Mouse (Mus musculus): ENCODE data around the gene Olfr551. TPM values are rescaled to one million over a fixed set of nuclear protein-coding genes. Genes with fewer than 3 reads are reported as not detected.

The Olfr551 gene
- polyA plus RNA-seq, 1 experiment from 2014 or later = not detected

Other genes starting within 250 kb of the Olfr551 start
- 160 and 162 TPM in 2 replicates for gene Rrm1, start 150.2 kb downstream of the Olfr551 start, polyA plus RNA-seq (2015; fragmentation: Nextera tagmentation; extraction: Ambion mirVana)
- gene Olfr543, start 110.2 kb downstream of the Olfr551 start, polyA plus RNA-seq (2015; fragmentation: Nextera tagmentation; extraction: Ambion mirVana) = 0.18 TPM in 1 of 2 replicates, not detected in the other
- gene Olfr544, start 103.6 kb downstream of the Olfr551 start, polyA plus RNA-seq (2015; fragmentation: Nextera tagmentation; extraction: Ambion mirVana) = 0.06 and 0.08 TPM in 2 replicates
- gene Olfr545, start 92.3 kb downstream of the Olfr551 start, polyA plus RNA-seq (2015; fragmentation: Nextera tagmentation; extraction: Ambion mirVana) = not detected in 2 replicates
- gene Olfr547, start 57.1 kb downstream of the Olfr551 start, polyA plus RNA-seq (2015; fragmentation: Nextera tagmentation; extraction: Ambion mirVana) = not detected in 2 replicates
- gene Olfr548-ps1, start 51.0 kb downstream of the Olfr551 start, polyA plus RNA-seq (2015; fragmentation: Nextera tagmentation; extraction: Ambion mirVana) = not detected in 2 replicates
- gene Olfr549, start 42.0 kb downstream of the Olfr551 start, polyA plus RNA-seq (2015; fragmentation: Nextera tagmentation; extraction: Ambion mirVana) = not detected in 2 replicates
- 1.1 TPM in 2 replicates for gene Trim21, start 26.4 kb downstream of the Olfr551 start, polyA plus RNA-seq (2015; fragmentation: Nextera tagmentation; extraction: Ambion mirVana)
- not detected in 2 replicates for gene Olfr550, start 20.4 kb downstream of the Olfr551 start, polyA plus RNA-seq (2015; fragmentation: Nextera tagmentation; extraction: Ambion mirVana)
- not detected in 2 replicates for gene Olfr552, start 5.9 kb upstream of the Olfr551 start, polyA plus RNA-seq (2015; fragmentation: Nextera tagmentation; extraction: Ambion mirVana)
- not detected in 2 replicates for gene Olfr553, start 26.3 kb upstream of the Olfr551 start, polyA plus RNA-seq (2015; fragmentation: Nextera tagmentation; extraction: Ambion mirVana)
- not detected in 2 replicates for gene Olfr554, start 46.5 kb upstream of the Olfr551 start, polyA plus RNA-seq (2015; fragmentation: Nextera tagmentation; extraction: Ambion mirVana)
- gene Olfr555, start 66.9 kb upstream of the Olfr551 start, polyA plus RNA-seq (2015; fragmentation: Nextera tagmentation; extraction: Ambion mirVana) = not detected in 2 replicates
- gene Olfr556, start 73.0 kb upstream of the Olfr551 start, polyA plus RNA-seq (2015; fragmentation: Nextera tagmentation; extraction: Ambion mirVana) = not detected in 2 replicates
- 15.6 and 17.3 TPM in 2 replicates for gene Trim68, start 95.4 kb upstream of the Olfr551 start, polyA plus RNA-seq (2015; fragmentation: Nextera tagmentation; extraction: Ambion mirVana)
- not detected in 2 replicates for gene Olfr557, start 104.0 kb upstream of the Olfr551 start, polyA plus RNA-seq (2015; fragmentation: Nextera tagmentation; extraction: Ambion mirVana)
- 0.47 and 0.48 TPM in 2 replicates for gene Olfr558, start 110.3 kb upstream of the Olfr551 start, polyA plus RNA-seq (2015; fragmentation: Nextera tagmentation; extraction: Ambion mirVana)
- gene Olfr33, start 127.2 kb upstream of the Olfr551 start, polyA plus RNA-seq (2015; fragmentation: Nextera tagmentation; extraction: Ambion mirVana) = not detected in 2 replicates
- gene Olfr559, start 135.6 kb upstream of the Olfr551 start, polyA plus RNA-seq (2015; fragmentation: Nextera tagmentation; extraction: Ambion mirVana) = not detected in 2 replicates
- gene Olfr560, start 167.5 kb upstream of the Olfr551 start, polyA plus RNA-seq (2015; fragmentation: Nextera tagmentation; extraction: Ambion mirVana) = not detected in 2 replicates
- 0.23 and 0.25 TPM in 2 replicates for gene Olfr78, start 167.6 kb upstream of the Olfr551 start, polyA plus RNA-seq (2015; fragmentation: Nextera tagmentation; extraction: Ambion mirVana)
- gene Olfr561, start 179.3 kb upstream of the Olfr551 start, polyA plus RNA-seq (2015; fragmentation: Nextera tagmentation; extraction: Ambion mirVana) = not detected in 2 replicates
- gene Olfr564, start 211.6 kb upstream of the Olfr551 start, polyA plus RNA-seq (2015; fragmentation: Nextera tagmentation; extraction: Ambion mirVana) = not detected in 2 replicates